Mouse (Mus musculus) kidney, embryonic 15.5 days (tissue): ENCODE data around the gene Pebp1. TPM values are rescaled to one million over a fixed set of nuclear protein-coding genes. Genes with fewer than 3 reads are reported as not detected.

Source experiments
- ATAC-seq: fragments of 200-750 bp; cut with Nextera tagmentation; replicated peaks from 2 replicates; pipeline ENCODE4 v1.8.0; 2017; ENCODE audit warnings: moderate TSS enrichment; ENCODE audit not compliant: low FRiP score
- H3K27ac ChIP-seq: fragments of 300-500 bp; sonication (generic); 2 replicates; pipeline ENCODE4 v1.5.1; 2015; ENCODE audit warnings: mild to moderate bottlenecking, inconsistent platforms
- H3K27me3 ChIP-seq: fragments of 300-500 bp; sonication (generic); 2 replicates; pipeline ENCODE4 v1.6.1; 2015; ENCODE audit warnings: inconsistent platforms
- H3K36me3 ChIP-seq: fragments of 300-500 bp; sonication (generic); 2 replicates; pipeline ENCODE4 v1.6.1; 2015; ENCODE audit warnings: inconsistent platforms
- H3K4me1 ChIP-seq: fragments of 300-500 bp; sonication (generic); 2 replicates; pipeline ENCODE4 v1.6.1; 2015; ENCODE audit warnings: inconsistent platforms
- H3K4me2 ChIP-seq: fragments of 300-500 bp; sonication (generic); 2 replicates; pipeline ENCODE4 v1.6.1; 2015; ENCODE audit warnings: moderate library complexity, mild to moderate bottlenecking, inconsistent platforms
- H3K4me3 ChIP-seq: fragments of 300-500 bp; sonication (generic); replicated peaks from 2 replicates; pipeline ENCODE4 v1.5.1; 2015; ENCODE audit warnings: mild to moderate bottlenecking, inconsistent platforms
- H3K9ac ChIP-seq: fragments of 300-500 bp; sonication (generic); 2 replicates; pipeline ENCODE4 v1.6.1; 2015; ENCODE audit warnings: mild to moderate bottlenecking, inconsistent platforms
- H3K9me3 ChIP-seq: fragments of 300-500 bp; sonication (generic); replicated peaks from 2 replicates; pipeline ENCODE4 v1.6.1; 2016; ENCODE audit warnings: inconsistent platforms
- WGBS: fragments of 180-500 bp; shearing (Covaris S2); methylation state at CpG from one replicate; pipeline ENCODE4 v1.1.7; 2015; ENCODE audit warnings: mixed read lengths; 5-methylcytosine and 5-hydroxymethylcytosine counted together
- polyA plus RNA-seq: library from polyadenylated mRNA; unstranded; fragments of >200 nt; fragmentation: Nextera tagmentation; extraction: Ambion mirVana; gene quantifications from 2 replicates; pipeline ENCODE4 v1.2.1, GENCODE M21; 2015

Pebp1 gene
- polyA plus RNA-seq, 1 experiment from 2014 or later, result 766 TPM

- 0 out of 2 replicates have a peak overlapping the region, but pooled peaks have one; percentile 11 for H3K27ac ChIP-seq
- 78% methylated on average over 9 of the region's 9 CpGs for WGBS
- no peak overlapping the region for H3K4me2 ChIP-seq
- no peaks in the 10 kb centered on the region for H3K9me3 ChIP-seq
- no peaks in the 10 kb centered on the region for H3K27me3 ChIP-seq
- peaks cover 56% of the 10 kb centered on the region for H3K36me3 ChIP-seq
- no peak for ATAC-seq
- no peak overlapping the region for H3K9ac ChIP-seq
- no peak overlapping the region for H3K4me3 ChIP-seq
- H3K4me1 ChIP-seq, result peaks cover 33% of the 10 kb centered on the region
These were observed 3.4 kb downstream of the Pebp1 start for GRCm38 (mm10) chr5:117284029-117284428.

GRCm38 (mm10) chr5:117282360-117282759 lies 5.1 kb downstream of the Pebp1 start:
- Histone ChIP-seq H3K27me3 (no peaks in the 10 kb centered on the region), H3K4me3 (no peak overlapping the region), H3K36me3 (peaks cover 56% of the 10 kb centered on the region), H3K9ac (no peak overlapping the region), H3K27ac (no peak overlapping the region), H3K9me3 (no peaks in the 10 kb centered on the region), H3K4me1 (peaks cover 27% of the 10 kb centered on the region), H3K4me2 (no peak overlapping the region)
- WGBS, result 88% methylated on average over 8 of the region's 8 CpGs
- ATAC-seq, result no peak

GRCm38 (mm10) chr5:117281536-117281935 lies 5.9 kb downstream of the Pebp1 start:
- Histone ChIP-seq H3K4me2 (no peak overlapping the region), H3K9ac (no peak overlapping the region), H3K9me3 (no peaks in the 10 kb centered on the region), H3K27ac (no peak overlapping the region), H3K27me3 (no peaks in the 10 kb centered on the region), H3K4me1 (peaks cover 26% of the 10 kb centered on the region), H3K4me3 (no peak overlapping the region), H3K36me3 (peaks cover 56% of the 10 kb centered on the region)
- ATAC-seq, result no peak
- WGBS, result 92% methylated on average over 10 of the region's 10 CpGs

GRCm38 (mm10) chr5:117279669-117280050 lies 7.8 kb downstream of the Pebp1 start:
- H3K36me3 ChIP-seq, result peaks cover 44% of the 10 kb centered on the region
- no peak overlapping the region for H3K9ac ChIP-seq
- no peak overlapping the region for H3K4me3 ChIP-seq
- no peak for ATAC-seq
- H3K4me2 ChIP-seq, result no peak overlapping the region
- no peaks in the 10 kb centered on the region for H3K9me3 ChIP-seq
- peaks cover 11% of the 10 kb centered on the region; the same call in 1 of the 2 replicates for H3K4me1 ChIP-seq
- no peaks in the 10 kb centered on the region for H3K27me3 ChIP-seq
- WGBS, result 66% methylated on average over 4 of the region's 4 CpGs
- H3K27ac ChIP-seq, result no peak overlapping the region

- Histone ChIP-seq H3K27ac (no peak overlapping the region), H3K4me1 (peaks cover 7% of the 10 kb centered on the region), H3K36me3 (peaks cover 38% of the 10 kb centered on the region), H3K27me3 (no peaks in the 10 kb centered on the region), H3K4me2 (no peak overlapping the region), H3K9me3 (no peaks in the 10 kb centered on the region), H3K4me3 (no peak overlapping the region), H3K9ac (no peak overlapping the region)
- 82% methylated on average over 15 of the region's 15 CpGs for WGBS
- no peak for ATAC-seq
These were observed 8.4 kb downstream of the Pebp1 start for GRCm38 (mm10) chr5:117278809-117279668.

GRCm38 (mm10) chr5:117277784-117278183 lies 9.6 kb downstream of the Pebp1 start:
- H3K4me1 ChIP-seq, result peaks cover 8% of the 10 kb centered on the region; the same call in 1 of the 2 replicates
- ATAC-seq, result no peak
- WGBS, result 93% methylated on average over 6 of the region's 6 CpGs
- H3K36me3 ChIP-seq, result peaks cover 29% of the 10 kb centered on the region
- H3K9ac ChIP-seq, result no peak overlapping the region
- no peaks in the 10 kb centered on the region for H3K9me3 ChIP-seq
- H3K27me3 ChIP-seq, result no peaks in the 10 kb centered on the region
- H3K4me3 ChIP-seq, result no peak overlapping the region
- H3K27ac ChIP-seq, result no peak overlapping the region
- H3K4me2 ChIP-seq, result no peak overlapping the region

- no peak overlapping the region for H3K9ac ChIP-seq
- no peak overlapping the region for H3K4me2 ChIP-seq
- WGBS, result 50% methylated on average over 5 of the region's 5 CpGs
- H3K4me3 ChIP-seq, result no peak overlapping the region
- H3K4me1 ChIP-seq, result peaks cover 8% of the 10 kb centered on the region; the same call in 1 of the 2 replicates
- 0 out of 2 replicates have a peak, but pooled peaks cover 8% of the 10 kb centered on the region for H3K36me3 ChIP-seq
- no peaks in the 10 kb centered on the region for H3K27me3 ChIP-seq
- H3K27ac ChIP-seq, result no peak overlapping the region
- no peak for ATAC-seq
- no peaks in the 10 kb centered on the region for H3K9me3 ChIP-seq
These were observed 12.6 kb downstream of the Pebp1 start for GRCm38 (mm10) chr5:117274817-117275216.

GRCm38 (mm10) chr5:117271945-117272344 lies 15.5 kb downstream of the Pebp1 start:
- Histone ChIP-seq H3K36me3 (0 out of 2 replicates have a peak, but pooled peaks cover 5% of the 10 kb centered on the region), H3K4me3 (no peak overlapping the region), H3K4me2 (no peak overlapping the region), H3K9me3 (no peaks in the 10 kb centered on the region), H3K9ac (no peak overlapping the region), H3K4me1 (peaks cover 7% of the 10 kb centered on the region; the same call in 1 of the 2 replicates), H3K27ac (no peak overlapping the region), H3K27me3 (no peaks in the 10 kb centered on the region)
- 90% methylated on average over 14 of the region's 14 CpGs for WGBS
- ATAC-seq, result no peak

GRCm38 (mm10) chr5:117269395-117269794 lies 18.0 kb downstream of the Pebp1 start:
- no peak overlapping the region for H3K4me2 ChIP-seq
- WGBS, result 95% methylated on average over 12 of the region's 12 CpGs
- 0 out of 2 replicates have a peak, but pooled peaks cover 10% of the 10 kb centered on the region for H3K36me3 ChIP-seq
- H3K27me3 ChIP-seq, result no peaks in the 10 kb centered on the region
- H3K4me3 ChIP-seq, result no peak overlapping the region
- H3K9me3 ChIP-seq, result no peaks in the 10 kb centered on the region
- peaks cover 3% of the 10 kb centered on the region; the same call in 1 of the 2 replicates for H3K4me1 ChIP-seq
- ATAC-seq, result no peak
- no peak overlapping the region for H3K27ac ChIP-seq
- H3K9ac ChIP-seq, result no peak overlapping the region

- no peak for ATAC-seq
- H3K27me3 ChIP-seq, result no peaks in the 10 kb centered on the region
- no peak overlapping the region for H3K27ac ChIP-seq
- no peak overlapping the region for H3K9ac ChIP-seq
- WGBS, result 47% methylated on average over 5 of the region's 5 CpGs
- H3K4me1 ChIP-seq, result no peaks in the 10 kb centered on the region
- no peak overlapping the region for H3K4me3 ChIP-seq
- peaks cover 13% of the 10 kb centered on the region for H3K36me3 ChIP-seq
- H3K9me3 ChIP-seq, result no peaks in the 10 kb centered on the region; the same call in 1 of the 2 replicates
- no peak overlapping the region for H3K4me2 ChIP-seq
These were observed 18.7 kb downstream of the Pebp1 start for GRCm38 (mm10) chr5:117268749-117269148.

GRCm38 (mm10) chr5:117267913-117268312 lies 19.5 kb downstream of the Pebp1 start:
- Histone ChIP-seq H3K36me3 (peaks cover 21% of the 10 kb centered on the region), H3K9me3 (no peaks in the 10 kb centered on the region; the same call in 1 of the 2 replicates), H3K4me3 (no peak overlapping the region), H3K4me2 (no peak overlapping the region), H3K9ac (no peak overlapping the region), H3K27ac (no peak overlapping the region), H3K4me1 (no peaks in the 10 kb centered on the region), H3K27me3 (no peaks in the 10 kb centered on the region)
- no peak for ATAC-seq
- WGBS, result 64% methylated on average over 14 of the region's 14 CpGs

GRCm38 (mm10) chr5:117264701-117265100 lies 22.7 kb downstream of the Pebp1 start:
- no peak overlapping the region for H3K4me3 ChIP-seq
- no peak overlapping the region for H3K9ac ChIP-seq
- ATAC-seq, result no peak
- no peak overlapping the region for H3K4me2 ChIP-seq
- no peak overlapping the region for H3K27ac ChIP-seq
- H3K4me1 ChIP-seq, result no peaks in the 10 kb centered on the region
- H3K36me3 ChIP-seq, result peaks cover 20% of the 10 kb centered on the region
- WGBS, result 46% methylated on average over 5 of the region's 5 CpGs
- no peaks in the 10 kb centered on the region for H3K27me3 ChIP-seq
- no peaks in the 10 kb centered on the region; the same call in 1 of the 2 replicates for H3K9me3 ChIP-seq
